Mouse (Mus musculus) ES-Bruce4 (cell line): Measurements from ENCODE around the gene Ankrd65. TPM values are rescaled to one million over a fixed set of nuclear protein-coding genes. Genes with fewer than 3 reads are reported as not detected.
"Not testable (repeated sequence)": the region's sequence is repeated elsewhere in the genome, so short reads cannot be mapped to it uniquely, and the experiment has no call there.

ENCODE experiments used
- H3K27ac ChIP-seq: 2 replicates; pipeline ENCODE4 v1.5.1; 2012; ENCODE audit warnings: low read length, inconsistent platforms; ENCODE audit not compliant: insufficient read depth
- H3K27me3 ChIP-seq: 2 replicates; pipeline ENCODE4 v1.6.1; 2012; ENCODE audit warnings: mild to moderate bottlenecking, low read length, inconsistent platforms; ENCODE audit not compliant: control insufficient read depth, poor library complexity, insufficient read depth, severe bottlenecking
- H3K36me3 ChIP-seq: 2 replicates; pipeline ENCODE4 v1.6.1; 2012; ENCODE audit warnings: inconsistent platforms, mild to moderate bottlenecking, low read length, moderate library complexity; ENCODE audit not compliant: control insufficient read depth, poor library complexity, insufficient read depth, severe bottlenecking
- H3K4me1 ChIP-seq: one replicate; pipeline ENCODE4 v1.8.1; 2011; ENCODE audit warnings: low read length; ENCODE audit not compliant: control insufficient read depth, insufficient read depth
- H3K4me3 ChIP-seq: 2 replicates; pipeline ENCODE4 v1.5.1; 2011; ENCODE audit warnings: low read depth, mild to moderate bottlenecking, low read length
- H3K9ac ChIP-seq: 2 replicates; pipeline ENCODE4 v1.6.1; 2012; ENCODE audit warnings: low read depth, mild to moderate bottlenecking, inconsistent platforms; ENCODE audit not compliant: poor library complexity, severe bottlenecking
- H3K9me3 ChIP-seq: replicated peaks from 2 replicates; pipeline ENCODE4 v1.6.1; 2012; ENCODE audit warnings: mild to moderate bottlenecking, low read length, inconsistent platforms; ENCODE audit not compliant: control insufficient read depth, poor library complexity, insufficient read depth, severe bottlenecking
- CTCF ChIP-seq: IDR thresholded peaks from one replicate; pipeline ENCODE4 v1.8.1; 2011; ENCODE audit warnings: low read depth, low read length
- EP300 ChIP-seq: IDR thresholded peaks from 2 replicates; pipeline ENCODE4 v1.6.1; 2011; ENCODE audit warnings: low read depth, low read length; ENCODE audit not compliant: insufficient read depth
- POLR2A ChIP-seq: IDR thresholded peaks from one replicate; pipeline ENCODE4 v1.8.1; 2011; ENCODE audit warnings: low read length; ENCODE audit not compliant: insufficient read depth
- polyA plus RNA-seq: library from polyadenylated mRNA; stranded (reverse); fragments of >200 nt; gene quantifications from 2 replicates; pipeline ENCODE4 v1.2.4, GENCODE M21; 2011; ENCODE audit warnings: low read depth; ENCODE audit not compliant: missing spikeins, insufficient read depth, insufficient read length

Gene Ankrd65
- not detected in 2 replicates for polyA plus RNA-seq

DNA sequence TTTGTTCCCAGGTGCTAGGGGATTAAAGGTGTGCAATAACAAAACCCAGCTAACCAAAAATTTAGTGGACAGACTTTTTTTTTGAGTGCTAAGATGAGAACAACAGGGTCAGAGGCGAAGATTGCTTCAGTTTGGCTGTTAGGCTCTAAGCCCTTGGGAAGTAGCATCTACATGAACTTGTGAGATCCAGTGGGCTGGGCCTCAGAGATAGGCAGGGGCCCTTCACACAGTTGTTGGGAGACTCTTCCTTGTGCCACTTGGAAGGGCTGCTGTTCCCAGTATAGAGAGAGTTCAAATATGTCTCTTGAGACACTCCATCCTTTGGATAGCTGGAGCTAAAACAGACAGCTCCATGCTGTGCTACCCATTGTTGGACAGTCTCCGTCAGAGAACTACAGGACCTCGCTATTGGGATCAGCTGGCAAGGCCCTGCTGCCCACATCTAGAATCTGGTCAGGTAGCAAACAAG, at the start of gene Ankrd65:
Gene Ankrd65 (plus strand): TSS at position 419 of the 469 bp plus-strand sequence.
- Histone ChIP-seq H3K27ac (no peak within 1 kb of the TSS), H3K4me3 (no peak within 1 kb of the TSS), H3K9ac (no peak within 1 kb of the TSS), H3K4me1 (no peaks in the 10 kb centered on the region), H3K9me3 (no peaks in the 10 kb centered on the region), H3K36me3 (no peaks in the 10 kb centered on the region), H3K27me3 (no peaks in the 10 kb centered on the region)
- TF ChIP-seq CTCF (no peak), POLR2A (no peak), EP300 (no peak)

DNA sequence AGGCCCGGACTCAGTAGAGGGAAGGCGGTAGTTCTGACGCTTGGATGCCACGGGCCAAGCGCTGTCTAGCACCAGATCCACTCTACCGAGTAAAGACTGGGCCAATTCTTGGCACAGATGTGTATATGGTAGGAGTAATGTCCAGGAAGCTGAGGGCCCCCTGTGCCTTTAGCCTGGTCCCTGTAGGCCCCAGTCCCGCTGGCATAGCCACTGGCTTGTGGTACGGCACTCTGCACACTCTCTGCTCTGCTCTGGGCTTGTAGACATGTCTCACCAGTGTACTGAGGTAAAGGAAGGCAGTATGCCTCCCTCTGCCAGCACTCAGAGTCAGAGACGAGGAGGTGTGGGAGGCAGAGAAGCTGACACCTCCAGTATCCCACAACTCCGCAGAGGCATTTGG, 49.6 kb upstream of the Ankrd65 start:
- not testable (repeated sequence) for H3K9ac ChIP-seq, H3K9me3 ChIP-seq, H3K27me3 ChIP-seq, H3K4me1 ChIP-seq, H3K4me3 ChIP-seq
- peak overlapping the region; percentile 23; the same call in 1 of the 2 replicates for H3K27ac ChIP-seq
- H3K36me3 ChIP-seq, result peaks cover 35% of the 10 kb centered on the region

GRCm38 (mm10) chr4:155742684-155743083, 47.6 kb upstream of the Ankrd65 start:
- no peak for TF ChIP-seq CTCF
- TF ChIP-seq POLR2A, result no peak
- no peak for TF ChIP-seq EP300
- Histone ChIP-seq H3K9me3 (no peaks in the 10 kb centered on the region), H3K9ac (no peak overlapping the region), H3K27ac (no peak overlapping the region), H3K4me3 (no peak overlapping the region), H3K4me1 (no peaks in the 10 kb centered on the region), H3K27me3 (no peaks in the 10 kb centered on the region), H3K36me3 (peaks cover 48% of the 10 kb centered on the region)

GRCm38 (mm10) chr4:155744474-155744873, 45.8 kb upstream of the Ankrd65 start:
- Histone ChIP-seq H3K27me3 (no peaks in the 10 kb centered on the region), H3K4me1 (no peaks in the 10 kb centered on the region), H3K9me3 (no peaks in the 10 kb centered on the region), H3K27ac (no peak overlapping the region), H3K4me3 (no peak overlapping the region), H3K36me3 (peaks cover 66% of the 10 kb centered on the region), H3K9ac (no peak overlapping the region)
- TF ChIP-seq POLR2A (no peak), EP300 (no peak), CTCF (no peak)

GRCm38 (mm10) chr4:155745136-155745535, 45.1 kb upstream of the Ankrd65 start:
- H3K9ac ChIP-seq, result no peak overlapping the region
- H3K27me3 ChIP-seq, result no peaks in the 10 kb centered on the region
- H3K9me3 ChIP-seq, result no peaks in the 10 kb centered on the region
- H3K4me3 ChIP-seq, result no peak overlapping the region
- H3K27ac ChIP-seq, result no peak overlapping the region
- no peak for TF ChIP-seq EP300
- TF ChIP-seq CTCF, result no peak
- no peak for TF ChIP-seq POLR2A
- no peaks in the 10 kb centered on the region for H3K4me1 ChIP-seq
- peaks cover 73% of the 10 kb centered on the region for H3K36me3 ChIP-seq

- Histone ChIP-seq H3K27me3 (no peaks in the 10 kb centered on the region), H3K9me3 (no peaks in the 10 kb centered on the region), H3K4me1 (no peaks in the 10 kb centered on the region), H3K4me3 (no peak overlapping the region), H3K36me3 (peaks cover 82% of the 10 kb centered on the region), H3K27ac (no peak overlapping the region), H3K9ac (no peak overlapping the region)
- no peak for TF ChIP-seq CTCF
- no peak for TF ChIP-seq EP300
- TF ChIP-seq POLR2A, result no peak
Measured at GRCm38 (mm10) chr4:155746036-155746548, 44.1 kb upstream of the Ankrd65 start.
